In genomic region chr7:136007796-136008455, GRCm38 (mm10) we compare ENCODE assay signal across 10 mouse cellular contexts.
A peak's percentile ranks its signal among the peaks of the same experiment; 100 is the strongest.
DNase-seq lines count a peak whose midpoint lies in the region; ATAC-seq and TF ChIP-seq lines count a peak whose summit lies in the region.
"Had no signal": no experiment of that assay in that cellular context is flagged by ENCODE, and none has a peak within 500 bp of the region (broad histone marks: within the 10 kb centered on the region; RNA-seq: fewer than 3 reads in every experiment).

No protein-coding gene starts in this region.

- ATAC-seq in heart, embryonic 16.5 days (replicated peaks; ENCODE audit: extremely low read depth, insufficient read depth, low FRiP score), result no peak
- ATAC-seq in forebrain, embryonic 16.5 days, result peak; percentile 43; the same call in 1 of the 2 replicates
- ATAC-seq: liver, postnatal 0 days had no signal

- TF ChIP-seq CTCF in brain, embryonic 14.5 days (IDR thresholded peaks at IDR 0.05; ENCODE audit: borderline replicate concordance, extremely low read depth, insufficient read depth, insufficient read length), result no peak

- no peak for TF ChIP-seq POLR2A in brain, embryonic 14.5 days (IDR thresholded peaks at IDR 0.05; ENCODE audit: borderline replicate concordance, extremely low read depth, insufficient read depth, insufficient read length, poor library complexity, severe bottlenecking)

- WGBS in heart, embryonic 16.5 days, result 29% methylated on average over 23 of the region's 23 CpGs
- 15% methylated on average over 23 of the region's 23 CpGs for WGBS in forebrain, embryonic 16.5 days

- H3K4me3 ChIP-seq in heart, embryonic 16.5 days (ENCODE audit: low read length), result peak overlapping the region; percentile 30
- H3K4me3 ChIP-seq in forebrain, embryonic 16.5 days (replicated peaks; ENCODE audit: low read length), result peak overlapping the region; percentile 11

- peaks cover 15% of the 10 kb centered on the region for H3K27me3 ChIP-seq in heart, embryonic 16.5 days (ENCODE audit: control insufficient read depth, insufficient read depth, low read length)
- peaks cover 6% of the 10 kb centered on the region; the same call in 1 of the 2 replicates for H3K27me3 ChIP-seq in forebrain, embryonic 16.5 days (replicated peaks; ENCODE audit: control insufficient read depth, insufficient read depth, low read length)

- no peak overlapping the region for H3K27ac ChIP-seq in heart, embryonic 16.5 days (ENCODE audit: low read length)
- no peak overlapping the region for H3K27ac ChIP-seq in forebrain, embryonic 16.5 days (ENCODE audit: low read length)

- no peaks in the 10 kb centered on the region for H3K9me3 ChIP-seq in heart, embryonic 16.5 days (replicated peaks; ENCODE audit: control insufficient read depth, low read length)
- H3K9me3 ChIP-seq in forebrain, embryonic 16.5 days (ENCODE audit: control insufficient read depth, low read length), result no peaks in the 10 kb centered on the region

- no peak for DNase-seq in heart, postnatal 10 days
- DNase-seq in brain, embryonic 14.5 days (ENCODE audit: low read depth), result peak; percentile 80
- peak; percentile 34 for DNase-seq in mesoderm, embryonic 11.5 days (ENCODE audit: low read depth, low spot score)
- DNase-seq in testis, postnatal 10 days (ENCODE audit: low spot score), result no peak
- DNase-seq in spleen, adult 12 weeks (ENCODE audit: low spot score), result no peak
- DNase-seq in lung, adult 18-20 months, result no peak
- DNase-seq: adrenal gland, adult 2 months; liver, postnatal 0 days had no signal

- peak overlapping the region; percentile 43 for H3K9ac ChIP-seq in heart, embryonic 16.5 days (ENCODE audit: low read length)
- no peak overlapping the region for H3K9ac ChIP-seq in forebrain, embryonic 16.5 days (replicated peaks; ENCODE audit: low read depth, low read length)
- H3K9ac ChIP-seq: liver, postnatal 0 days had no signal

- H3K4me1 ChIP-seq in heart, embryonic 16.5 days (ENCODE audit: control insufficient read depth, insufficient read depth, low read length), result peaks cover 9% of the 10 kb centered on the region; the same call in 1 of the 2 replicates
- H3K4me1 ChIP-seq in forebrain, embryonic 16.5 days (replicated peaks; ENCODE audit: control insufficient read depth, insufficient read depth, low read length), result peaks cover 12% of the 10 kb centered on the region

- intact Hi-C loops in heart, postnatal 10 days (cut with DNase I), result loop anchor here (2.0 kb wide), 1 partner anchor 39 kb away; no protein-coding TSS in a partner anchor

- peak overlapping the region; percentile 56 for H3K4me2 ChIP-seq in heart, embryonic 16.5 days (ENCODE audit: low read depth, low read length)
- H3K4me2 ChIP-seq in forebrain, embryonic 16.5 days (ENCODE audit: low read length), result peak overlapping the region; percentile 39

- no peaks in the 10 kb centered on the region for H3K36me3 ChIP-seq in heart, embryonic 16.5 days (ENCODE audit: control insufficient read depth, insufficient read depth)
- no peaks in the 10 kb centered on the region for H3K36me3 ChIP-seq in forebrain, embryonic 16.5 days (ENCODE audit: control insufficient read depth, insufficient read depth)

Comparison
In these comparisons a context has a peak if more than half of its experiments do, and no peak if none do; other contexts are left out.
1. DNase-seq: peak in brain, embryonic 14.5 days (single experiment) and mesoderm, embryonic 11.5 days (single experiment); none in heart, postnatal 10 days (0 of 2), testis, postnatal 10 days (single experiment), spleen, adult 12 weeks (single experiment) and lung, adult 18-20 months (0 of 2).